Mouse (Mus musculus) erythroblast, embryonic 14.5 days (primary cell): ENCODE data around the gene Krt5. TPM values are rescaled to one million over a fixed set of nuclear protein-coding genes. Genes with fewer than 3 reads are reported as not detected.

Experiments used
- H3K27me3 ChIP-seq: 2 replicates; pipeline ENCODE4 v1.6.1; 2012; ENCODE audit warnings: inconsistent platforms; ENCODE audit not compliant: control insufficient read depth
- H3K36me3 ChIP-seq: 2 replicates; pipeline ENCODE4 v1.6.1; 2012; ENCODE audit warnings: mild to moderate bottlenecking, inconsistent platforms; ENCODE audit not compliant: control insufficient read depth
- H3K4me1 ChIP-seq: 2 replicates; pipeline ENCODE4 v1.6.1; 2012; ENCODE audit warnings: inconsistent platforms; ENCODE audit not compliant: control insufficient read depth
- H3K4me3 ChIP-seq: replicated peaks from 2 replicates; pipeline ENCODE3; 2012; ENCODE audit warnings: moderate library complexity, mild to moderate bottlenecking, inconsistent platforms
- H3K9me3 ChIP-seq: 2 replicates; pipeline ENCODE4 v1.6.1; 2012; ENCODE audit warnings: low read length, inconsistent platforms, mixed read lengths; ENCODE audit not compliant: control insufficient read depth
- GATA1 ChIP-seq: IDR thresholded peaks from 2 replicates; pipeline ENCODE4 v1.6.1; 2012; ENCODE audit warnings: low read length, inconsistent platforms, mixed read lengths
- TAL1 ChIP-seq: IDR thresholded peaks from 3 replicates; pipeline ENCODE4 v1.6.1; 2012; ENCODE audit warnings: low read length, inconsistent platforms, mixed read lengths
- polyA plus RNA-seq: library from polyadenylated mRNA; stranded (reverse); fragments of >175 nt; gene quantifications from 2 replicates; pipeline ENCODE4 v1.2.3, GENCODE M21; 2012

Krt5 gene
- polyA plus RNA-seq: not detected in 2 replicates

GRCm38 (mm10) chr15:101712720-101713119 is at the start of gene Krt5:
TSS of gene Krt5 (minus strand) at chr15:101712898.
- no peaks in the 10 kb centered on the region for H3K27me3 ChIP-seq
- TF ChIP-seq GATA1: no peak
- TF ChIP-seq TAL1: no peak
- H3K4me1 ChIP-seq: no peaks in the 10 kb centered on the region
- no peaks in the 10 kb centered on the region for H3K36me3 ChIP-seq
- no peaks in the 10 kb centered on the region for H3K9me3 ChIP-seq
- H3K4me3 ChIP-seq: no peak within 1 kb of the TSS

GRCm38 (mm10) chr15:101742711-101743110 is 30.0 kb upstream of the Krt5 start, which contains the start of gene Krt71:
TSS of gene Krt71 (minus strand) at chr15:101743109.
- no peaks in the 10 kb centered on the region for H3K4me1 ChIP-seq
- no peaks in the 10 kb centered on the region; the same call in 1 of the 2 replicates for H3K27me3 ChIP-seq
- no peaks in the 10 kb centered on the region for H3K36me3 ChIP-seq
- no peaks in the 10 kb centered on the region for H3K9me3 ChIP-seq
- no peak for TF ChIP-seq GATA1
- no peak for TF ChIP-seq TAL1
- no peak within 1 kb of the TSS for H3K4me3 ChIP-seq

- Histone ChIP-seq H3K4me1 (no peaks in the 10 kb centered on the region), H3K9me3 (no peaks in the 10 kb centered on the region), H3K36me3 (no peaks in the 10 kb centered on the region), H3K4me3 (no peak overlapping the region), H3K27me3 (no peaks in the 10 kb centered on the region; the same call in 1 of the 2 replicates)
- TF ChIP-seq TAL1 (no peak), GATA1 (no peak)
These were observed 25.1 kb upstream of the Krt5 start for GRCm38 (mm10) chr15:101737786-101738185.

GRCm38 (mm10) chr15:101730653-101731052 is 18.0 kb upstream of the Krt5 start:
- Histone ChIP-seq H3K4me1 (no peaks in the 10 kb centered on the region), H3K4me3 (no peak overlapping the region), H3K36me3 (no peaks in the 10 kb centered on the region), H3K9me3 (no peaks in the 10 kb centered on the region), H3K27me3 (no peaks in the 10 kb centered on the region)
- TF ChIP-seq TAL1 (no peak), GATA1 (no peak)

GRCm38 (mm10) chr15:101724686-101725085 is 12.0 kb upstream of the Krt5 start:
- H3K36me3 ChIP-seq: no peaks in the 10 kb centered on the region
- H3K4me1 ChIP-seq: no peaks in the 10 kb centered on the region
- H3K27me3 ChIP-seq: no peaks in the 10 kb centered on the region
- no peak for TF ChIP-seq TAL1
- no peak for TF ChIP-seq GATA1
- H3K4me3 ChIP-seq: no peak overlapping the region
- H3K9me3 ChIP-seq: no peaks in the 10 kb centered on the region

GRCm38 (mm10) chr15:101715831-101716230 is 3.1 kb upstream of the Krt5 start:
- no peaks in the 10 kb centered on the region for H3K4me1 ChIP-seq
- H3K9me3 ChIP-seq: no peaks in the 10 kb centered on the region
- H3K36me3 ChIP-seq: no peaks in the 10 kb centered on the region
- no peaks in the 10 kb centered on the region for H3K27me3 ChIP-seq
- H3K4me3 ChIP-seq: no peak overlapping the region
- TF ChIP-seq TAL1 (no peak), GATA1 (no peak)

- no peak for TF ChIP-seq GATA1
- no peak for TF ChIP-seq TAL1
- Histone ChIP-seq H3K27me3 (no peaks in the 10 kb centered on the region), H3K4me3 (no peak overlapping the region), H3K9me3 (no peaks in the 10 kb centered on the region), H3K4me1 (no peaks in the 10 kb centered on the region), H3K36me3 (no peaks in the 10 kb centered on the region)
These were observed 1.7 kb upstream of the Krt5 start for GRCm38 (mm10) chr15:101714356-101714755.

GRCm38 (mm10) chr15:101713731-101714130 is 1.0 kb upstream of the Krt5 start:
- Histone ChIP-seq H3K4me1 (no peaks in the 10 kb centered on the region), H3K9me3 (no peaks in the 10 kb centered on the region)

GRCm38 (mm10) chr15:101708683-101709082 is 4.0 kb downstream of the Krt5 start:
- Histone ChIP-seq H3K9me3 (no peaks in the 10 kb centered on the region), H3K27me3 (no peaks in the 10 kb centered on the region), H3K4me3 (no peak overlapping the region), H3K36me3 (no peaks in the 10 kb centered on the region), H3K4me1 (no peaks in the 10 kb centered on the region)
- no peak for TF ChIP-seq GATA1

More at GRCm38 (mm10) chr15:101713731-101714130, 1.0 kb upstream of the Krt5 start:
- H3K4me3 ChIP-seq: no peak overlapping the region
- no peak for TF ChIP-seq TAL1
- no peak for TF ChIP-seq GATA1
- H3K36me3 ChIP-seq: no peaks in the 10 kb centered on the region
- H3K27me3 ChIP-seq: no peaks in the 10 kb centered on the region

GRCm38 (mm10) chr15:101707454-101707853 is 5.2 kb downstream of the Krt5 start:
- H3K27me3 ChIP-seq: no peaks in the 10 kb centered on the region
- H3K9me3 ChIP-seq: no peaks in the 10 kb centered on the region

More at GRCm38 (mm10) chr15:101707454-101707853, 5.2 kb downstream of the Krt5 start:
- Histone ChIP-seq H3K4me3 (no peak overlapping the region), H3K4me1 (no peaks in the 10 kb centered on the region), H3K36me3 (no peaks in the 10 kb centered on the region)
- TF ChIP-seq GATA1: no peak
- TF ChIP-seq TAL1: no peak
